Mouse (Mus musculus): ENCODE results near the gene Abca4. TPM values are rescaled to one million over a fixed set of nuclear protein-coding genes. Genes with fewer than 3 reads are reported as not detected.

The Abca4 gene
- polyA plus RNA-seq, 1 experiment, result not detected

GRCm38 (mm10) chr3:122082338-122082737 lies 38.1 kb downstream of the Abca4 start:
- TF ChIP-seq POLR2A (IDR thresholded peaks at IDR 0.05; ENCODE audit: borderline replicate concordance, control insufficient read depth, low read depth, low read length) (no peak), CTCF (IDR thresholded peaks at IDR 0.05; ENCODE audit: control insufficient read depth, insufficient read depth, low read length) (no peak)
- Histone ChIP-seq H3K4me3 (replicated peaks; ENCODE audit: control insufficient read depth, low read depth, low read length) (no peak overlapping the region), H3K27ac (ENCODE audit: control insufficient read depth, insufficient read depth, low read depth, low read length, poor library complexity) (no peak overlapping the region), H3K4me1 (ENCODE audit: control insufficient read depth, insufficient read depth, low read length) (no peaks in the 10 kb centered on the region; the same call in 1 of the 2 replicates)
- WGBS, result 86% methylated on average over 7 of the region's 7 CpGs

DNA sequence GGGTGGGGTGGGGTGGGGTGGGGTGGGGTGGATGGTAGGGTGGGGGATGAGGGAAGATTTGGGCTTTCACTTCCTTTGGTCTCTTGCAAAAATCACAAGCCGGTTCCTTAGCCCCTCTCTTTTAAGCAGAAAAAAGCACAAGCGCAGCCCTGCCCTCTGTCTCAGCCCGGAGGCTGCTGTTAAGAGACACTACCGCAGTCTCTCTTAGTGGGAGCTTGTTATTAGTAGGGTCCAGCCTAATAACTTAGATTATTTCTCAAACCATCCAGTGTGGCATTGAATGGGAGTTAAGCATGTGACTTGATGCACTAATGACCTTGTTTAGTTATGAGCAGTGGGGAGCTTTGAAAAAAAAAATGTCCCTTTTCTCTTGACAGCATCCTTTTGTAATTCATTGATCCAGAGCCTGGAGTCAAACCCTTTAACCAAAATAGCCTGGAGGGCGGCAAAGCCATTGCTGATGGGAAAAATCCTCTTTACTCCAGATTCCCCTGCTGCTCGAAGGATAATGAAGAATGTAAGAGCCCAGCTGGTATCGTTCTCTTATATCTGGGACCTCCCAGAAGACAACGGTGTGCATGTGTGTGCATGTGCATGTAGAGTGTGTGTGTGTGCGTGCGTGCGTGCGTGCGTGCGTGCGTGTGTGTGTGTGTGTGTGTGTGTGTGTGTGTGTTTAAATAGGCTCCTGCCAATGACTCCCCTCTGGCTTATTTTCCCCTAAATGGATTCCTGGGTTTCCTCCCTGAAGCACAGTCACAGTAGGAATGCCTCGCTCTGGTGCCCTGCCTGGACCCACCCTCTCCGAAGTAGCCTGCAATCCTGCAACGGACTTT lies 41.1 kb downstream of the Abca4 start:
- no peak overlapping the region for H3K4me3 ChIP-seq (replicated peaks; ENCODE audit: control insufficient read depth, low read depth, low read length)
- no peak overlapping the region for H3K27ac ChIP-seq (ENCODE audit: control insufficient read depth, insufficient read depth, low read depth, low read length, poor library complexity)
- TF ChIP-seq POLR2A (IDR thresholded peaks at IDR 0.05; ENCODE audit: borderline replicate concordance, control insufficient read depth, low read depth, low read length) (no peak), CTCF (IDR thresholded peaks at IDR 0.05; ENCODE audit: control insufficient read depth, insufficient read depth, low read length) (no peak)
- H3K4me1 ChIP-seq (ENCODE audit: control insufficient read depth, insufficient read depth, low read length), result no peaks in the 10 kb centered on the region; the same call in 1 of the 2 replicates
- 79% methylated on average over 18 of the region's 18 CpGs for WGBS

DNA sequence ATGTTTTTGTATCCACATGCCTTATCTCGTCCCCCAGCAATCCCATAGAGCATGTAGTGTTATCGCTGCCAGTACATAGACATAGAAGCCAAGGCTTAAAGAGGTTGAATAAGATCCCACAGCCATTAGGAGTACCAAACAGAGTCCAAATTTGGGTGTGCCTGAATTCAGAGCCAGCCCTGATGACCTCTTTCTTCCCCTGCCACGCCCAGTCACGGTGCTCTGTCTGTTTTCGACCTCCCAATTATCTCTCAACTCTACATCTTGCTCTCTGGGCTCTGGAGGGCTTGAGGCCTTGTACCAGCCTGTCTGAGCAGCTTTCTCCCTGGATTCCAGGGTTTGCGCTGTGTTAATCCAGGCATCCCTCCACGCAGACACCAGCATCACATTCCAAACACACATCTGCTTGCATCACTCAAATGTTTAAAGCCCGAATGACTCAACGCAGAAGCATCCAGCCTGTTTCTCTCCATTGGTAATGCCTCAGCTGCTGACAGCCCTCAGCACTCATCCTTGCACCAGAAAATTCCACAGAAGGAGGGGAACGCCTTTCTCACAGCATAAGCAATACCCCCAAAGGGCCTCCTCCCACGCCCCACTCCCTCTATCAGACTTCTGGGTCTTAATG lies 43.9 kb downstream of the Abca4 start:
- no peak overlapping the region for H3K27ac ChIP-seq (ENCODE audit: control insufficient read depth, insufficient read depth, low read depth, low read length, poor library complexity)
- TF ChIP-seq POLR2A (IDR thresholded peaks at IDR 0.05; ENCODE audit: borderline replicate concordance, control insufficient read depth, low read depth, low read length) (no peak), CTCF (IDR thresholded peaks at IDR 0.05; ENCODE audit: control insufficient read depth, insufficient read depth, low read length) (no peak)
- H3K4me1 ChIP-seq (ENCODE audit: control insufficient read depth, insufficient read depth, low read length), result no peaks in the 10 kb centered on the region; the same call in none of the 2 replicates
- WGBS, result 77% methylated on average over 11 of the region's 11 CpGs
- no peak overlapping the region for H3K4me3 ChIP-seq (replicated peaks; ENCODE audit: control insufficient read depth, low read depth, low read length)

- no peak overlapping the region for H3K4me3 ChIP-seq (replicated peaks; ENCODE audit: control insufficient read depth, low read depth, low read length)
- TF ChIP-seq POLR2A (IDR thresholded peaks at IDR 0.05; ENCODE audit: borderline replicate concordance, control insufficient read depth, low read depth, low read length) (no peak), CTCF (IDR thresholded peaks at IDR 0.05; ENCODE audit: control insufficient read depth, insufficient read depth, low read length) (no peak)
- H3K27ac ChIP-seq (ENCODE audit: control insufficient read depth, insufficient read depth, low read depth, low read length, poor library complexity), result no peak overlapping the region
- WGBS, result 51% methylated on average over 6 of the region's 6 CpGs
- H3K4me1 ChIP-seq (ENCODE audit: control insufficient read depth, insufficient read depth, low read length), result no peaks in the 10 kb centered on the region; the same call in none of the 2 replicates
These were observed 46.1 kb downstream of the Abca4 start for GRCm38 (mm10) chr3:122090338-122090737.

GRCm38 (mm10) chr3:122099713-122100112 lies 55.5 kb downstream of the Abca4 start:
- H3K27ac ChIP-seq (ENCODE audit: control insufficient read depth, insufficient read depth, low read depth, low read length, poor library complexity), result no peak overlapping the region
- H3K4me3 ChIP-seq (replicated peaks; ENCODE audit: control insufficient read depth, low read depth, low read length), result no peak overlapping the region
- WGBS, result 54% methylated on average over 5 of the region's 5 CpGs
- TF ChIP-seq CTCF (IDR thresholded peaks at IDR 0.05; ENCODE audit: control insufficient read depth, insufficient read depth, low read length) (no peak), POLR2A (IDR thresholded peaks at IDR 0.05; ENCODE audit: borderline replicate concordance, control insufficient read depth, low read depth, low read length) (no peak)
- H3K4me1 ChIP-seq (ENCODE audit: control insufficient read depth, insufficient read depth, low read length), result no peaks in the 10 kb centered on the region

GRCm38 (mm10) chr3:122102091-122102490 lies 57.8 kb downstream of the Abca4 start:
- 74% methylated on average over 7 of the region's 7 CpGs for WGBS
- no peaks in the 10 kb centered on the region for H3K4me1 ChIP-seq (ENCODE audit: control insufficient read depth, insufficient read depth, low read length)
- H3K4me3 ChIP-seq (replicated peaks; ENCODE audit: control insufficient read depth, low read depth, low read length), result no peak overlapping the region
- no peak for TF ChIP-seq CTCF (IDR thresholded peaks at IDR 0.05; ENCODE audit: control insufficient read depth, insufficient read depth, low read length)
- H3K27ac ChIP-seq (ENCODE audit: control insufficient read depth, insufficient read depth, low read depth, low read length, poor library complexity), result no peak overlapping the region

DNA sequence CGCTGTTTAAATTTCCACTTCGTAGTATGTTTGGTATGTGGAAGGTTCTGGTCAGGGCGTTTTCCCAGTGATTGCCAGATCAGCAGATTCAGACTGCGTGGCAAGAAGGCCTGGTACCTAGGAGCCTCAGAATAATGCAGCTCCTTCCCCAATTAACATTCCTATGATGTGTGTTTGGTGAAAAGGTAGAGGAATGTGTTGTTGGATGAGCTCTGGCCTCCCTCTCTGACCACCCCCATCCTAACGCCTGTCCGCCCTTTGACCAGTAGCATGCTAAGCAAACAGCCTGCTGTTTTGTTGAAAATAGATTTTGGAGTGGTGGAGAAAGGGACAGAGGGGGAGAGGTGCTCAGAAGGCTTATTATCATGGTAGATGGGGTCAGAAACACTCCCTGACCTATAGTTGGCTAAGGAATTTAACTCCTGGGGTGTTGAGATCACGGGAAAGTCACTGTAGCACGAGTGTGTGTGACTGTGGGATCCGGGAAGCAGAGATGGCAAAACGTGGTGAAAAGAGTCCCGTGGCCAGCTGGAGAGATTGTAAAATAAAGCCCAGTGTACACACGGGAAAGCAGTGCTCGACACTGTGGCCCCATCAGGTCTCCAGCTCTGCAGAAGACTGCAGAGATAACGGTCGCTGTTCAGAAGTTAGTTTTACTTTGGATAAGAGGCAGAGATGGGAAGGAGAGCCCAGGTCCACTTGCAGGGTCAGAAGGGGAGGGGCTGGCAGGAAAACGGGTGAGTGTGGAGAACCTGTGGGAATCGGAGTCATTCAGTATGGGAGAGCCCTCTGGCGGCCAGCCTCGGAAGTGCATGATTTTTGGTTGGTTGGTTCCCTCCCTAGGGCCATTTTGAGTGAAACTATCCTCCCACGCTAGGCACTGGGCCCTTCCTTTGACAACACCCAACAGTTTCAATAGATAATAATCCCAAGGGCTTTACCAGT lies 59.9 kb downstream of the Abca4 start:
- Histone ChIP-seq H3K27ac (ENCODE audit: control insufficient read depth, insufficient read depth, low read depth, low read length, poor library complexity) (no peak overlapping the region), H3K4me1 (ENCODE audit: control insufficient read depth, insufficient read depth, low read length) (no peaks in the 10 kb centered on the region), H3K4me3 (replicated peaks; ENCODE audit: control insufficient read depth, low read depth, low read length) (no peak overlapping the region)
- TF ChIP-seq POLR2A (IDR thresholded peaks at IDR 0.05; ENCODE audit: borderline replicate concordance, control insufficient read depth, low read depth, low read length), result no peak
- TF ChIP-seq CTCF (IDR thresholded peaks at IDR 0.05; ENCODE audit: control insufficient read depth, insufficient read depth, low read length), result peak; percentile 74
- WGBS, result 45% methylated on average over 20 of the region's 20 CpGs

GRCm38 (mm10) chr3:122106920-122107319 lies 62.7 kb downstream of the Abca4 start:
- H3K4me1 ChIP-seq (ENCODE audit: control insufficient read depth, insufficient read depth, low read length), result no peaks in the 10 kb centered on the region
- no peak overlapping the region for H3K27ac ChIP-seq (ENCODE audit: control insufficient read depth, insufficient read depth, low read depth, low read length, poor library complexity)
- H3K4me3 ChIP-seq (replicated peaks; ENCODE audit: control insufficient read depth, low read depth, low read length), result no peak overlapping the region
- WGBS, result 56% methylated on average over 8 of the region's 8 CpGs
- TF ChIP-seq CTCF (IDR thresholded peaks at IDR 0.05; ENCODE audit: control insufficient read depth, insufficient read depth, low read length) (no peak), POLR2A (IDR thresholded peaks at IDR 0.05; ENCODE audit: borderline replicate concordance, control insufficient read depth, low read depth, low read length) (no peak)

All from bone marrow, adult 2 months (tissue).